Mouse (Mus musculus): Measurements from ENCODE around the gene Galntl6.
"Not testable (repeated sequence)": the region's sequence is repeated elsewhere in the genome, so short reads cannot be mapped to it uniquely, and the experiment has no call there.

Galntl6 gene

DNA sequence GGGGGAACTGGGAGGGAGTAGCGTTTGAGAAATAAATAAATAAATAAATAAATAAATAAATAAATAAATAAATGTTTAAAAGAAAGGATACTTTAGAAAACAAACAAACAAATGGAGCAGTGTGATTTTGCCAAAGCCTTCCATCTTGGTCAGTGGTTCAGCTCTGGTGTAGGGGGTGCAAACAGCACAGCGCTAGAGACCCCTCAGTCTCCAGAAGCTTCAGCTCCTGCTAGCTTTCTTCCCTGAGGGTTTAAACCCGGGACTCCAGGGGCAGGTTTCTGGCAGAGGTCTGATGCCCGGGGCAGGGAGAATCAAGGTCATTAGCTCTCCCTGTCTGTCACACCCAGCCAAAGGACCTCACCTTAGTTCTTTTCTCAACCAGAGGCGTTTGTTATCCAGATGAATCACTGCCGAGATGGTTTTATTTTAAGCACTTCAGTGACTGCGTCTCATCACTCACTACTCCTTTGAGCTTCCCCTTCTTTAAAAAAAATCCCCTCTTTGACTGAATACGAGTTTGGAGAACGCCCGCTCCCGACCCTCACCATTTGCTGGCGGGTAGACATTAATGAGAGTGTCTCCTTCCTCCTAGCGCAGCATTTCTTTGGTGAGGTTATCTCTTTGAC is 1146.6 kb downstream of the Galntl6 start:
- DNase-seq (ENCODE audit: low spot score): no peak

DNA sequence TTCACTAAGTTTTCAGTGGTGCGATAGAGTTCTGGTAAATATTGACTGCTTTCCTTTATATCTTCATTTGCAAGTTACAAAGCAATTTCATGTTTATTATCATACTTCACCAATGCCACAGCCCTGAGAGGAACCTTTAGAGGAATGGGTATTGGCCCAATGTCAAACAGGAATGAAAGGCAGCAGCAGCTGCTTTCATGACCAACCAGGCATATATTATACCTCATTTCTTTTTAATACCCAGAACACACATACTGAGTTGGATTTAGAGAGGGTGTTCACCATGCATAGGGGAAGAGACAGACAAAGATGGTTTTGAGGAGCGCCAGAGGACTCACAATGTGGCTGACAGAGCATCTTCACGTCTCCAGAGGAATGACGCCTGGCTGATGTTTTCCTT is 1147.2 kb downstream of the Galntl6 start:
- no peak for DNase-seq (ENCODE audit: low spot score)

DNA sequence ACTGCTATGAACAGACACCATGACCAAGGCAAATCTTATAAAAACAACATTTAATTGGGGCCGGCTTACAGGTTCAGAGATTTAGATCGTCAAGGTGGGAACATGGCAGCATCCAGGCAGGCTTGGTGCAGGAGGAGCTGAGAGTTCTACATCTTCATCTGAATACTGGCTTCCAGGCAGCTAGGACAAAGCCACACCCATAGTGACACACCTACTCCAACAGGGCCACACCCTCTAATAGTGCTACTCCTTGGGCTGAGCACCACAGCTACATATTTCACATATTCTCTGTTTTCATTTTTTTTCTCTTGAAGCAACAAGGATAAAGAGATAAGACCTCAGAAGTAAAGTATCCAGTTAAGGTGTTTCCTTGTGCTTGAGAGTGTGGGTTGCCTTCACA is 1149.8 kb downstream of the Galntl6 start:
- DNase-seq (ENCODE audit: low spot score): not testable (repeated sequence)

DNA sequence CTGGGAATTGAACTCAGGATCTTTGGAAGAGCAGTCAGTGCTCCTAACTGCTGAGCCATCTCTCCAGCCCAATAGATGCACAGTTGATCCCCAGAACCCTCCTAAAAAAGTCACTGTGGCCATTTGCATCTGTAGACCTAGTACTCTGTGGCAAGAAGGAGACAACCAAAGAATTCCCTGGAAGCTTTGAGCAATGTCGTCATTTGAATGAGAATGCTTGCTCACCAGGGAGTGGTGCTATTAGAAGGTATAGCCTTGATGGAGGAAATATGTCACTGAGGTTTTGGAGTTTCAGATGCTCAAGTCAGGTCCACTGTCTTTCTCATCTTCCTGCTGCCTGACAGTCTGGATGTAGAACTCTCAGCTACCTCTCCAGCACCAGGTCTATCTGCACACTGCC is 1151.5 kb downstream of the Galntl6 start:
- DNase-seq (ENCODE audit: low spot score): no peak

DNA sequence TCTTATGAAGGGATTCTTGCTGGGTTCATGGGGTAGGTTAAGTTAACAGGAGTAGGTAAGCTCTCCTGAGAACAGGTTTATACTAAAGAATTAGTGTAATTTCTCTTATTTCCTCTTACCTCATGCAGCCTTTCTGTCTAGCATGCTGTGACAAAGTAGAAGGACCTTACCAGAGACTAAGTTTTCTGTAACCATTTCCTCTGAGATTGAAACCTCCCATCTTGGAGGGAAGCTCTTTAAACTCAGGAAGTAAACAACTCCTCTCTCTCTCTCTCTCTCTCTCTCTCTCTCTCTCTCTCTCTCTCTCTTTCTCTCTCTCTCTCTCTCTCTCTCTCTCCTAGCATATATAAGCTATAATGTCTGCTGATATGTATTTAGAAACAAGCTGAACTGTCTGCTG is 1153.6 kb downstream of the Galntl6 start:
- no peak for DNase-seq (ENCODE audit: low spot score)

DNA sequence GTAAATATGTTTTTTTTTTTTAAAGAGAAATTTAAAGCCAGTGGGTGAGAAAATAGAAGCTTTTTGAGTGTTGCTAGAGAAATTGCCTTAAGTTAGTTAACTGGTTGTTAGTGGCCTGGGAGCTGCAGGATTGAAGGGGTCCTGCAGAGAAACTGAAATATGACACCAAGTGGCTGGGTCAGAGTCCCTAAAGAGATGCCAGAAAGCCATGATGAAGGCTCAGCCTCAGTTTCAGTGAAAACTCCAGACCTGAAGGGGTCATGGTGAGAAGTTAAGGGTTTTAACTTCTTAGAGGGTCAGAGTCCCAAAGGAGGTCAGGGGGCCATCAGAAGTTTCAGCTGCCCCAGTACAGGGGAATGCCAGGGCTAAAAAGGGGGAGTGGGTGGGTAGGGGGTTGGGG is 1155.0 kb downstream of the Galntl6 start:
- no peak for DNase-seq (ENCODE audit: low spot score)

DNA sequence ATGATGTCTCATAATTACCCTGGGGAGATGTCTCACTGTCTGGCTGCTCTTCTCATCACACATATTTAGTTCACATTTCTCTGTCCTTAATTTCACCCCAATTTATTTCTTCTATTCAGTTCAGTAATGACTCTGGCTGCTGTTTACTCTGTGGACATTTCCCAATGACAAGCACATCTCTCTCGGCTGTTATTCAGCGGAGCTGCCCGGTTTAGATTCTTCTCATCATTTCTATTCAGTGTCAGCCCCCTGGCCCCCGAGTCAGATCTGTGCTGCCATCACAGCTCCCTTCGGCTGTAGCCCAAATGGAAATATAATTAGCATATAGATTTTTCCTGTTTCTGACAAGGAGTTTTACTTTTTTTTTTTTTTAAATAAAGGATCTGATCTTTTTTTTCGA is 1158.4 kb downstream of the Galntl6 start:
- DNase-seq (ENCODE audit: low spot score): no peak

DNA sequence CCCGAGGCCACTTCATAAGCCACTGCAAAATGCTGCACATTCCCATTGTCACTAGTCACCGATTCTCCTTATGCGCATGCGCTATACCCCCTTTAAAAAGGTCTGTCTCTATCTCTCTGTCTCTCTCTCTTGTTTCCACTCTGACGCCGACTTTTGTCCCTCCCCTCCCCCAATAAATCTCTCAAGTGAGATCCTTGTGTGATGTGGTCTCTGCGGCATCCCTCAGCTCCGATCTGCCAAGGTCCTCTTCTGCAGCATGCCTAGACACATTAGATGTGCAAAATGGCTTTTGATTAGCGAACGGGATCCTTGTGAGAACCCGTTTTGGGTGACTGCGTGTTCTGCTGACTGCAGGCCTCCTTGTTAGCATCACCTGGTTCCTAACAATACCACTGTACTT is 1168.8 kb downstream of the Galntl6 start:
- peak; percentile 20 for DNase-seq (ENCODE audit: low spot score)

DNA sequence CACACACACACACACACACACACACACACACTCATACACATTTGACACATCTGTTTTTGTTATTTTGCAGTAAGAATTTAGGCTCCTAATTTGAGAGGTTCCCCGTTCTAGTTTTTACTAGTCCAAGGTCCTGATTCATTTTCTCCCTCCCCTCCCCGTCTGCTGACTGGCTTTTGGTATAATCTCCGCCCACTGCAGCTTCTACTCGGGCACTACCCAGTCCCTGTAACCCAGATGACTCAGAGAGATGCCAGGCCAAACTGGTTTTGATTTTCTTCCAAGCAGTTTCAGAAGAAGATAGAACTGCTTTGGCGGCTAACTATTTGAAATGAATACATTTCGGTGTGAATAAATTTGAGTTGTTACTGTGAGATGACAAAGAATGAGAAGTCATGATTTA is 1170.5 kb downstream of the Galntl6 start:
- DNase-seq (ENCODE audit: low spot score): no peak

DNA sequence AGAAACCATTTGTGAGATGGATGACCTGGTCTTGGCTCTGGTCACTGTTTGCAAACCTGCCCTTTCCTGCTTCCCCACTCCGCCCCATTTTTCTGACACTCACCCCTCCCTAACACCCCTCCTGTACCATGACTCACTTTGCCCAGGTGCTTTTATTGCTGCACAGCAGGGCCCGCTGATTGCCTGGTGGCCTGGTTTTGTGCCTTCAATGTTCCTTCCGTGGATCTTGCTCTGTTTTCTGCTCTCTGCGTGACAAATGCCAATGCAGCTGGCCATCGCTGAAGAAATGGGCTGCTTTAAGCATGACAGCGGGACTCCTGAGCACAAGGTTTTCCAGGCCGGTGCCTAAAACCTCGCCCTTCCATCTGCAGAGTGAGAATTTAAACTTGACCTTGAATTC is 1171.1 kb downstream of the Galntl6 start:
- DNase-seq (ENCODE audit: low spot score): no peak

DNA sequence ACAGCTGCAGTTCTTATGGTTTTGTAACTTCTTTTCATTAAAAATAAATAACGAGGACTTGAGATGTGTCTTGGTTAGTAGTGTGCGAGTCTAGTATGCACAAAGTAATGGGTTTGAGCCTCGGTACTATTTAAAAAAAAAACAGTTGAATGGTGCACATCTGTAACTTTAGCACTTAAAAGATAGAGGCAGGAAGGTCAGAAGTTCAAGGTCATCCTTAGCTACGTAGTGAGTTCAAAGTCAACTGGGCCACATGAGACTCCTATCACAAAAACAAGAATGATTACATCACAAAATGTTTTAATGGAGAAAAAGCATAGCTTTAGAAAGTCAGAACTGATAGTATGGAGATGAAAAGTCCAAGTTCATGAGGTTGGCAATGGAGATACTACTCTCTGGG is 1175.2 kb downstream of the Galntl6 start:
- DNase-seq (ENCODE audit: low spot score): no peak

DNA sequence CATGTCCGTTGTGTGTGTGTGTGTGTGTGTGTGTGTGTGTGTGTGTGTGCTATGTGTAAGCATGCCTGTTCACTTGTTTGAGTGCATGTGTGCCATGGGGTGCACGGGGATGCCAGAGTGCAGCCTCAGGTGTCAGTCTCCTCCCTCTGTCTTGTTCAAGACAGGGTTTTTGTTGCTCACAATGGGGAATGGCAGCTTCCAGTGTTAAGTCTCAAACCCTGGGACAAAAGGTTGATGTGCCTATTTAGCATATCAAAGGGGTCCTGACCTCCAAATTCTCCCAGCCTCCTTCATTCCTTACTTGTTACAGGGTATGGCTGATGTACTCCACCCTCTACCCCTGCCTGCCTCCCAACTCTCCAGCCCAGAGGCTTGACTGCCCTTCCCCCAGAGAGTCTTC is 1179.6 kb downstream of the Galntl6 start:
- no peak for DNase-seq (ENCODE audit: low spot score)

DNA sequence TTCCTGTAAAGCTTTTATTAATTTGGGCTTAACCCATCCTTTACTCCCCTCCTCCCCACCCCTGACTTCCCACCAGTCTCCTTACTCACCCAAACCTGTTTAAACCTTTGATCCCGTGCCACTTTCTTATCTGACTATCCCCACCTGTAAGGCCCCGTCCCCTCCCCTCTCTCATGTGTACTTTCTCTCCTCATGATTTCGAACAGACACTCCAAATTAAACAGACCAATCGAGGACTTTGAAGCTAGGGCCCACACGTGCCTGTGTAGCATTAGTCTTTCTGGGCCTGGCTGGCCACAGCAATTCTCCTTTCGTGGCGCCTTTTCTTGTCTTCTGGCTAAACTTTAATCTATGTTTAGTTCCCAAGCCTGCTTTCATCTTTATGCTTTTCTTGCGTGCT is 1180.8 kb downstream of the Galntl6 start:
- no peak for DNase-seq (ENCODE audit: low spot score)

DNA sequence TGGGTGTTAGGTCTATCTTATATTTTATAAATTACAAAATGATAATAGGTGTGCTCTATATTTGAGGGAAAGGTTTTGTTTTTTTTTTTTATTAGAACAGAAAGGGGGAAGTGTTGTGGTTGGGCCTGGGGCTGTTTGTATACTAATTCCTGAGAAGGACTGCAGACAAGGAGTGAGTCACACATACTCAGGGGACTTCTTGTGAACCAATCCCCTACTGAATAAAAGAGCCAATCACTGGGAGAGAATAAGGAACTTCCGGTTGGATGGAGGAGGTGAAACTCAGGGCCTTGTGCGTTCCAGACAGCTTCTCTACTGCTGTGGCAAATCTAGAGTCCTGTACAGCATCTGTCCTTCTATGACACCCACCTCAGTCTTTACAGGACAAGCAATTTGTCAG is 1184.2 kb downstream of the Galntl6 start:
- no peak for DNase-seq (ENCODE audit: low spot score)

DNA sequence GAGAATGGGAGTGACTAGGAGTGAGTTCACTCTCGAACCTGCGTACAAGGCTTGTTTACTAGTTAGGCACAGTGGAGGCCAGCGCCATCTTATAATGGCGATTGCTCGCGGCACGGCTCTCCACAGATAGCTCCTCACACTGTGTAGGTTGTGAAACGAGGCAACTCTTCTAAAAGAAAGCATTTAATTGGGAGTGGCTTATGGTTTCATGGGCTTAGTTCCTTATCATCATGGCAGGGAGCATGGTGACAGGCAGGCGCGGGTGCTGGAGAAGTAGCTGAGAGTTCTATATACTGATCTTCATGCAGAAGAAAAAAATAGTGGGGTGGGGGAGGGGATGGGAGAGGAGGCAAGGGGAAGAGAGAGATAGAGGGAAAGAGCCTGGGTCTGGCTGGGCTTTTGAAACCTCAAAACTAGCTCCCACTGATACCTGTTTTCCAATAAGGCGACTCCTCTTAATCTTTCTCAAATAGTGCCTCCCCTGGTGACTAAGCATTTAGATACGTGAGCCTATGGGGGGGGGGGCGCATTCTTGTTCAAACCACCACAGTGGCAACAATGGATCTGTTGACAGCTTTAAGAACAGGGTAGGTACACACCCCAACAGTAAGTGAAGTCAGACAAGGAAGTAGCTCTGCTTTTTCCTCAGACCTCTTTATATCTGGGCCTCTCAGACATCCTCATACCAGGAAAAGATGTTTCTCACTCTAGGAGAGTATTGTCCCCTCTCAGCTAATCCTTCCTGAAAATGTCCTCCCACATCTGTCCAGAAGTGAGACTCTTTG is 1187.4 kb downstream of the Galntl6 start:
- no peak for DNase-seq (ENCODE audit: low spot score)
